Mouse (Mus musculus) hindbrain, embryonic 13.5 days (tissue): ENCODE measurements around the gene Hcfc1. TPM values are rescaled to one million over a fixed set of nuclear protein-coding genes. Genes with fewer than 3 reads are reported as not detected.

Source experiments
- ATAC-seq: fragments of 200-750 bp; cut with Nextera tagmentation; 2 replicates; pipeline ENCODE4 v1.8.0; 2017; ENCODE audit warnings: moderate TSS enrichment; ENCODE audit not compliant: low FRiP score
- H3K27ac ChIP-seq: fragments of 300-500 bp; sonication (generic); 2 replicates; pipeline ENCODE4 v1.5.1; 2015; ENCODE audit warnings: inconsistent platforms, mild to moderate bottlenecking, moderate library complexity
- H3K27me3 ChIP-seq: fragments of 300-500 bp; sonication (generic); 2 replicates; pipeline ENCODE4 v1.6.1; 2015; ENCODE audit warnings: mild to moderate bottlenecking, inconsistent platforms
- H3K36me3 ChIP-seq: fragments of 300-500 bp; sonication (generic); 2 replicates; pipeline ENCODE4 v1.6.1; 2015; ENCODE audit warnings: mild to moderate bottlenecking, inconsistent platforms
- H3K4me1 ChIP-seq: fragments of 300-500 bp; sonication (generic); replicated peaks from 2 replicates; pipeline ENCODE4 v1.6.1; 2015; ENCODE audit warnings: inconsistent platforms
- H3K4me2 ChIP-seq: fragments of 300-500 bp; sonication (generic); 2 replicates; pipeline ENCODE4 v1.6.1; 2015; ENCODE audit warnings: inconsistent platforms, mild to moderate bottlenecking, moderate library complexity
- H3K4me3 ChIP-seq: fragments of 300-500 bp; sonication (generic); 2 replicates; pipeline ENCODE4 v1.5.1; 2015; ENCODE audit warnings: mild to moderate bottlenecking, inconsistent platforms
- H3K9ac ChIP-seq: fragments of 300-500 bp; sonication (generic); 2 replicates; pipeline ENCODE4 v1.6.1; 2015; ENCODE audit warnings: mild to moderate bottlenecking, inconsistent platforms
- H3K9me3 ChIP-seq: fragments of 300-500 bp; sonication (generic); 2 replicates; pipeline ENCODE4 v1.6.1; 2016; ENCODE audit warnings: inconsistent platforms
- WGBS: fragments of 180-500 bp; shearing (Covaris S2); methylation state at CpG from one replicate; pipeline ENCODE4 v1.1.7; 2015; 5-methylcytosine and 5-hydroxymethylcytosine counted together
- polyA plus RNA-seq: library from polyadenylated mRNA; unstranded; fragments of >200 nt; fragmentation: Nextera tagmentation; extraction: Ambion mirVana; gene quantifications from 2 replicates; pipeline ENCODE4 v1.2.1, GENCODE M21; 2015

The Hcfc1 gene
- polyA plus RNA-seq, 1 experiment from 2014 or later = 50.8 TPM

DNA sequence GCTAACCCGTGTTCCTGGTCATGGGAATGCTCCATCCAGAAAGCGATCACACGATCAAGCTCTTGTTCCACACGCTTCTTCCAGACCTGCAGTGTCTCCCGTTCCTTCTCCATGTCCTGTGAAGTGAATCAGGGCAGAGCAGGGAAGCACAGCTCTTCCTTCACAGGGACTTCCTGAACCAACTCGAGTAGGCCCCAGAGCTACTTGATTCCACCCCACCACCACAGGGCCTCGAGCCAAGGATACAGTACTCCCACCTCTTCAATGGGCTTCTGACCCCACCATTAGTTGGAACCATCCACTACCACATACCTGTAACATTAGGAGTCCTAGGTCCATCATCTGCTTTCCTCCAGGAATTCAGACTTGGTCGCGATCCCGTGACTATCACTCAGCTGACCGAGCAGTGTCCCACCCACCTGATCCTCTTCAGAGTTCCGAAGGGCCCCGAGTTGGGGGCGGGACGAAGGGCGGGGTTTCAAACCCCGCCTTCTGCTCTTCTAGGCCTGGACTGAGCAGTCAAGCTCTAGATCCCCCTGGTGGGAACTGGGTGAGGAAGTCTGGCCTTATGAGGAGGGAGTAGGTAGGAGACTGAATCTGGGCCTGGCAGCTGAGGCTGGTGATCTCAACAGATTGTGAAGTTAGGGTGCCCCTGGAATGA, 35.6 kb downstream of the Hcfc1 start, which contains the start of gene Renbp:
Gene Renbp (minus strand): TSS at position 449 of the 661 bp plus-strand sequence.
- H3K27ac ChIP-seq = no peak within 1 kb of the TSS
- ATAC-seq = peak; percentile 39; the same call in 1 of the 2 replicates
- H3K27me3 ChIP-seq = no peaks in the 10 kb centered on the region
- H3K9ac ChIP-seq = no peak within 1 kb of the TSS
- no peaks in the 10 kb centered on the region for H3K9me3 ChIP-seq
- H3K36me3 ChIP-seq = no peaks in the 10 kb centered on the region
- WGBS = 41% methylated on average over 17 of the region's 17 CpGs
- H3K4me1 ChIP-seq = no peaks in the 10 kb centered on the region
- peak within 1 kb of the TSS; percentile 9; the same call in 1 of the 2 replicates for H3K4me3 ChIP-seq
- peak within 1 kb of the TSS; percentile 15; the same call in 1 of the 2 replicates for H3K4me2 ChIP-seq

DNA sequence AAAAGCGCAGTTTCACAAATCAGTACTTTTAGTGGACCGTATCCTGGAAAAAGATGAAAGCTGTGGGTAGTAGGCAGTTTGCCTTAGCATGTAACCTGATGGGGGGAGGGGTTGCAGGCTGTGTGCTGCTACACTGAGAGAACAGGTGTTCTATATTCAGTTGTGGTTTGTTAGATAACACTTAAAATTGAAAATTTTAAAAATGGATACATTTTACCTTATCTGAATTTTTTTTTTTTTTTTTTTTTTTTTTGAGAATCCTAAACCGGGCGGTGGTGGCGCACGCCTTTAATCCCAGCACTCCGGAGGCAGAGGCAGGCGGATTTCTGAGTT, 43.6 kb downstream of the Hcfc1 start:
- peak overlapping the region; percentile 61 for H3K9ac ChIP-seq
- no peaks in the 10 kb centered on the region for H3K9me3 ChIP-seq
- peaks cover 25% of the 10 kb centered on the region for H3K36me3 ChIP-seq
- H3K4me1 ChIP-seq = peaks cover 13% of the 10 kb centered on the region
- no peaks in the 10 kb centered on the region for H3K27me3 ChIP-seq
- WGBS = 68% methylated on average over 8 of the region's 8 CpGs
- H3K4me2 ChIP-seq = peak overlapping the region; percentile 63
- ATAC-seq = no peak
- peak overlapping the region; percentile 54 for H3K4me3 ChIP-seq
- H3K27ac ChIP-seq = peak overlapping the region; percentile 82; the same call in 1 of the 2 replicates

DNA sequence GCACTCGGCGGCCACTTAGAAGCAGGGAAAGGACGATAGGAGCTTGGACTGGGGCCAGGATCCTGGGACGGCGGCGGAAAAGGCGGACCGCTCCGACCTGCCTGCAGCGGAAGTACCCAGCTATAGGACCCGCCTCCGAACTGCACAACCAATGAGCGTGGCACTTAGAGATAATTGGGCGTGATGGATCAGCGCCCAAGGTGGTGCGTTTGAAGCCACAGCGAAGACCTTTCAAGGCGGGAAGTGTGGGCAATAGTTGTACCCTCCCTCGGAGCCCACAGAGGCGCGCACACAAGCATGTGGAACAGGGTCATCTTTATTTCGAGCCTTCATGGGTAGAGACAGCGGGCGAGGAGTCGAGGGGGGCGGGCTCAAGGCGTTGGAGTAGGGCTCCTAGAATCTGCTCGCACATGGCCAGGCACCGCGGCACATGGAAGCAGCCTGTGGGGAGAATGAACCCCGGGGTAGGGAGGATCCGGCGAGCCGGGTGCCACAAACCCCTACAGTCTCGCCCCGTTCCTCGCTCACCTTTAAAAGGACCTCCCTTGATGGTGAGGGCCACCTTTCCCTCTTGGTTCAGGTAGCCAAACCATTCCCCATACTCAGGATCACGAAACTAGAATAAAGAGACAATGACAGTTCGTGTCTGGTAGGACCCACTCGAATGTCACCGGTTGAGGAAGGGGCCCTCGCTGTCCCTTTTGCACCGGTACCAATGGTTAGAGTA, 44.2 kb downstream of the Hcfc1 start, which contains the start of the genes Arhgap4 and Naa10:
Gene Arhgap4 (minus strand): TSS at position 48 of the 727 bp plus-strand sequence.
Gene Naa10 (minus strand): TSS at position 122 of the 727 bp plus-strand sequence.
- peak within 1 kb of the TSS; percentile 73 for H3K4me2 ChIP-seq
- no peaks in the 10 kb centered on the region for H3K27me3 ChIP-seq
- H3K9ac ChIP-seq = peak within 1 kb of the TSS; percentile 79
- WGBS = 18% methylated on average over 43 of the region's 43 CpGs
- H3K4me1 ChIP-seq = peaks cover 13% of the 10 kb centered on the region
- H3K27ac ChIP-seq = peak within 1 kb of the TSS; percentile 82
- H3K4me3 ChIP-seq = peak within 1 kb of the TSS; percentile 54
- peaks cover 30% of the 10 kb centered on the region for H3K36me3 ChIP-seq
- peak; percentile 98 for ATAC-seq
- no peaks in the 10 kb centered on the region for H3K9me3 ChIP-seq

DNA sequence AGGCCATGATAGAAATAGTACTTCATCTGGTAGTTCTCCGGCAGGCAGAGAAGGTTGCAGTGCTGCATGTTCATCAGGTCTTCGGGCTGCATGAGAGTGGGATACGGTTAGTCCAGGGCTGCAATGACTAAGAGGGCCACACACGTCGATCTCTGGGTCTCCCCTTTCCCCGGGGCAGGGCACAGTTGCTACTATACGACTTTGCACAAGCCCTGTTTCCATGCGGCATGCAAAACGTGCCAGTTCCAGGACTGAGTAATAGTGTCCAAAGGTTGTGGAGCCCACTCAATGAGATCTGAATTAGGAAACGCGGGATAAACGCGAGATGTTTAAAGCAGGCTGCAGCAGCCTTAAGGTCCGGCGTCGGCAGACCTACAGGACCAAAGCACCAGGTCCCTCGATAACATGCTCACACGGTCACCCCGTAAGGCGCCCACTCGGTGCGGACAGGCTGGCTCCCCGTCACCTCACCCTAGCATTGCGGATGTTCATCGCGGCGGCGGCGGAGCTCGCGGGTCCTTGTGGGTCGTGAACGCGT, 44.8 kb downstream of the Hcfc1 start:
- 13% methylated on average over 34 of the region's 34 CpGs for WGBS
- Histone ChIP-seq H3K9ac (peak overlapping the region; percentile 79), H3K4me3 (peak overlapping the region; percentile 54), H3K4me1 (peaks cover 13% of the 10 kb centered on the region), H3K9me3 (no peaks in the 10 kb centered on the region), H3K27ac (peak overlapping the region; percentile 78), H3K36me3 (peaks cover 32% of the 10 kb centered on the region), H3K4me2 (peak overlapping the region; percentile 73), H3K27me3 (no peaks in the 10 kb centered on the region)
- peak; percentile 37 for ATAC-seq

DNA sequence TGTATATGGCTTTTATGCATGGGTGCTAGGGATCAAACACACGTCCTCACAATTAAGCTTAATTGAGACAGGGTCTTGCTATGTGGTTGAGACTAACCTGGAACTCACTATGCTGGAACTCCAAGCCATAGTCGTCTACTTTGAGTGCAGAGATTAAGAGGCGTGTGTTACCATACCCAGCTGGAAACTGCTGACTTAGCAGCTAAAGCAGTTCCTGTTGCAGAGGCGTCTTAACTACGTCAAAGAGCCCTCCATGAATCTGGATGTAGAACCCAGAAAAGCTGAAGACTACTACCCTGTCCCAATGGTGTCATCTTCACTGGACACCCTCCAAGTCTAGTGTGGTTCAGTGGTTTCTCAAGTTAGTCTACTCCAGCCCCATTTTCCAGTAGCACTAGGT, 47.5 kb downstream of the Hcfc1 start:
- H3K4me2 ChIP-seq = no peak overlapping the region
- H3K27ac ChIP-seq = no peak overlapping the region
- H3K9ac ChIP-seq = no peak overlapping the region
- H3K27me3 ChIP-seq = no peaks in the 10 kb centered on the region
- WGBS = 90% methylated on average over 5 of the region's 5 CpGs
- no peak for ATAC-seq
- no peaks in the 10 kb centered on the region for H3K9me3 ChIP-seq
- peaks cover 32% of the 10 kb centered on the region for H3K36me3 ChIP-seq
- no peak overlapping the region for H3K4me3 ChIP-seq
- H3K4me1 ChIP-seq = peaks cover 17% of the 10 kb centered on the region

DNA sequence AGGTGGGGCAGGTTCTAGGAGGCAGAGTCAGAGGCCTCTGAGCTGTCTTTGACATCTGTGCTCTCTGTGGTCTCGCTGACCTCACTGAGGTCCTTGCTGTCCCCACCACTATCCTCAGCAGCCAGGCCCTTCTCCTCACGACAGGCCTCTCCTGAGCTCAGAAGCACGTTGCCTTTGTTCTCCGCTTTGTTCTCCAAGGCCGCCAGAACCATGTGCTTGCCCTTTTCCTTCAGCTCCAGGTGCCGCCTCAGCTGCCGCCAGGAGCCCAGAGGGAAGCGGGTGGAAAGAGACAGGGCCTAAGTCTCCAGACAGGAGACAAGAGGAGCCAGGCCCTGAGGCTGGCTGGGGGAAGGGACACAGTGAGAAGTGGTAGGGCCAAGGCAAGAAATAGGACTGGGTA, 49.2 kb downstream of the Hcfc1 start:
- Histone ChIP-seq H3K9ac (no peak overlapping the region), H3K4me1 (peaks cover 17% of the 10 kb centered on the region), H3K36me3 (peaks cover 32% of the 10 kb centered on the region), H3K4me2 (no peak overlapping the region), H3K4me3 (no peak overlapping the region), H3K27ac (no peak overlapping the region), H3K27me3 (no peaks in the 10 kb centered on the region), H3K9me3 (no peaks in the 10 kb centered on the region)
- no peak for ATAC-seq
- WGBS = 86% methylated on average over 8 of the region's 8 CpGs

DNA sequence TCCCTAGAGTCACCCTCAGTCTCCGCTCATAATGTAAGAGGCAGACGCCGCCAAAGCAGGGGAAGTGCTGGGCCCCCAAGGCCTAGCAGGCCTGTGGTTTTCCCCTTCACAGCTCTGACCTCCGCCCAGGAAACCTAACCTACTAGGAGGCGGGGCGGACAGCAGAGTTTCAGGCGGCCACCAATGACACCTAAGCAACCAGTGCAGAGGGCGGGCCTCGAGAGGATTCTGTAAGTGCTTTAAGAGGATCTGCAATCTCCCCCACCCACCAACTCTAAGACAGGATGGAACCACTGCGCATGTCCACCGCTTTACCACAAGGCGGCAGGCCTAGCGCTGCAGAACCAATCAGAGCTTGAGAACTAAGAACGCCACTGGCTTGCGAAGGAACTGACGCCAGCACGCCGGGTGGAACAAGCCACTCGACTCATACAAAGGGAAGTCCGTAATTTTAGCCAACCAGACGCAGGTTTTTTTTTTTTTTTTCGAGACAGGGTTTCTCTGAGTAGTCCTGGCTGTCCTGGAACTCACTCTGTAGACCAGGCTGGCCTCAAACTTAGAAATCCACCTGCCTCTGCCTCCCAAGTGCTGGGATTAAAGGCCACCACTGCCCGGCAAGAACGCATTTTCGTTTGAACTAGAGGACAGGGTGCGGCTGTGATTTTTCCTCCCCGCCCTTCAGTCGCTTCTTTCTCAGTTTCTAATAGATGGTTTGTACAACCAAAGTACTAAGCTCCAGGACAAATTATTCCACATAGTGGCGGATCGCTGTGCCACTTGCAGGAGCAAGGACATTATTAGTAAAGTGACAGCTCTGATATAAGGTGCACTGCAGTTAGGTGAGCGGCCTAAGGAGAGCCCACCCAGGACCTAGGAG, 51.1 kb downstream of the Hcfc1 start:
- peak overlapping the region; percentile 47 for H3K4me2 ChIP-seq
- no peaks in the 10 kb centered on the region for H3K9me3 ChIP-seq
- peak overlapping the region; percentile 35; the same call in 1 of the 2 replicates for H3K9ac ChIP-seq
- H3K4me1 ChIP-seq = peaks cover 10% of the 10 kb centered on the region
- ATAC-seq = peak; percentile 94
- H3K27me3 ChIP-seq = no peaks in the 10 kb centered on the region
- peaks cover 32% of the 10 kb centered on the region for H3K36me3 ChIP-seq
- WGBS = 30% methylated on average over 31 of the region's 31 CpGs
- H3K27ac ChIP-seq = peak overlapping the region; percentile 84
- H3K4me3 ChIP-seq = peak overlapping the region; percentile 25

DNA sequence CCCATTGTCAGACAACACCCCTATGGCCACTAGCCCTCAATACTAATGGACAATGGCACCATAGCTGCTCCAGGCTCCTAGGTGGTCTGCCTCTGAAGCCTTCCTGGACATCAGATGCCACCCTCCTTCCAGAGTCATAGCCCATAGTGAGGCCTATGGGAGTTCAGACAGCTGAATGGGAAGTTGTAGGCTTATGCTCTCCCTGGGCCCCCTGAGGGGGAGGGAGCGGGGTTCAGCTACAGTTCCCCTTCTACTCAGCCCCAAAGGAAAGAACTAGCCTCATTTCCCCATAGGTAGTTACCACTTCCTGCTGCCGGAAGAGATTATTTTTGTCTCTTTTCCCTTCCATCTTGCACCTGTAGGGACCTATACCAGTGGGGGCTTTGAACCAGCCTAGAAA, 54.6 kb downstream of the Hcfc1 start:
- no peaks in the 10 kb centered on the region for H3K36me3 ChIP-seq
- peaks cover 7% of the 10 kb centered on the region for H3K4me1 ChIP-seq
- no peak for ATAC-seq
- H3K4me2 ChIP-seq = no peak overlapping the region
- no peak overlapping the region for H3K27ac ChIP-seq
- no peak overlapping the region for H3K9ac ChIP-seq
- WGBS = 85% methylated on average over 2 of the region's 2 CpGs
- no peak overlapping the region for H3K4me3 ChIP-seq
- no peaks in the 10 kb centered on the region for H3K9me3 ChIP-seq
- H3K27me3 ChIP-seq = no peaks in the 10 kb centered on the region

DNA sequence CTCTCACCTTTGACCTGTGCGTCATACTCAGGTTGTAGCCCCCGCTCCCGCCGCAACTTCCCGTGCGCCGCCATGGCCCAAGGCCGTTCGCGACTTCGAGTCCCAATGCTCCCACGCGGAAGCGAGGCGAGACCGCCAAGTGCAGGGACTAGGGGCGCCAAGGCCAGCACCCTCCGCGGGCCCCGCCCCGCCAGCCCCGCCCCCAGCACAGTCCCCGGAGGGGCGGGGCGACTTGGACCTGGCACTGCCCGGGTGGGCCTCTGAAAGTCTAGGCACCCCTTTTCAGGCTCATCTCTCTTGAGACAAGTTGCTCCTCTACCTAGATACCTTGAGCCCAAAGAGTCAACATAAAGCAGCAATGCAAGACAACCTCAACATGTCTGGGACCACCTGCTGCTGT, 55.0 kb downstream of the Hcfc1 start:
- Histone ChIP-seq H3K36me3 (no peaks in the 10 kb centered on the region), H3K4me3 (no peak overlapping the region), H3K27ac (no peak overlapping the region), H3K9me3 (no peaks in the 10 kb centered on the region), H3K27me3 (no peaks in the 10 kb centered on the region), H3K4me2 (peak overlapping the region; percentile 41), H3K4me1 (peaks cover 7% of the 10 kb centered on the region), H3K9ac (no peak overlapping the region)
- WGBS = 30% methylated on average over 18 of the region's 26 CpGs
- ATAC-seq = no peak

DNA sequence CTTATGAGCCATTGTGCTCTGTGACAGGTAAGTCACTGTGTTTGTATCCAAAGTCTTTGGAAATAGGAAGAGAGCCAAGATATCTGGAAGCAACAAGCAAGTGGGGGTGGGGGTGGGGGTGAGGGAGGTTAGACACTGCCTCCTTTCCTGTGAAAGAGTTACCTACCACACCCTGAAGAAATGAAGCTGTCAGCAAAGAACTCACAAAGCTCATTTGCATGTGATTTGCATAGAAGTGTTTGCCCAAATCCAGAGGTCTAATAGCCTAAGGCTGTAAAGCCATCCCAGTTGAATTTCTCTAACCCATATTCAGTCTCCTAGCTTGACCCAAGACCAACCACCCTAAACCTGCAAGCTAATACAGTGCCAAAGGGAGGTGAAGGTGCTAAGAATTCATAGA, 55.7 kb downstream of the Hcfc1 start:
- ATAC-seq = no peak
- no peaks in the 10 kb centered on the region for H3K9me3 ChIP-seq
- no peak overlapping the region for H3K27ac ChIP-seq
- no peaks in the 10 kb centered on the region for H3K36me3 ChIP-seq
- no peak overlapping the region for H3K4me2 ChIP-seq
- H3K9ac ChIP-seq = no peak overlapping the region
- H3K4me3 ChIP-seq = no peak overlapping the region
- H3K4me1 ChIP-seq = peaks cover 4% of the 10 kb centered on the region
- no peaks in the 10 kb centered on the region for H3K27me3 ChIP-seq

DNA sequence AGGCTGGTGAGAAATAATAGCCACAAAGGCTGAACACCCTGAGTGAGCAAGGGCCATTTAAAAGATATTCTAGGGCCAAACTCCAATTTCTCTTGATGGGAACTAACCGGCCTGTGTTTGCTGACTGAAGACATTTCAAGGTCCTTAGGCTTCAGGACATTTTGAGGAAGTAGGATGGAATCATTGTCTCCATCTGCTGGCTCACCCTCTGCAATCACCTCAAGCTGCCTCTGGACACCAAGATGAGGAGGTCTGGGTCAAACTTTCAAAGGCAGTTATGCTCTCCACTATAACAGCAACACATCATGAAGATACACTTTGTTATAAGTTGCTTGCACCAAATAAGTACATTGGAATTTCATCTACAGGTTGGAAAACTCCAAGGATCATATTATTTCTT, 56.1 kb downstream of the Hcfc1 start:
- no peak for ATAC-seq
- Histone ChIP-seq H3K4me1 (peaks cover 3% of the 10 kb centered on the region), H3K36me3 (no peaks in the 10 kb centered on the region), H3K4me2 (no peak overlapping the region), H3K9me3 (no peaks in the 10 kb centered on the region), H3K4me3 (no peak overlapping the region), H3K9ac (no peak overlapping the region), H3K27ac (no peak overlapping the region), H3K27me3 (no peaks in the 10 kb centered on the region)
- WGBS = 75% methylated on average over 1 of the region's 1 CpGs

DNA sequence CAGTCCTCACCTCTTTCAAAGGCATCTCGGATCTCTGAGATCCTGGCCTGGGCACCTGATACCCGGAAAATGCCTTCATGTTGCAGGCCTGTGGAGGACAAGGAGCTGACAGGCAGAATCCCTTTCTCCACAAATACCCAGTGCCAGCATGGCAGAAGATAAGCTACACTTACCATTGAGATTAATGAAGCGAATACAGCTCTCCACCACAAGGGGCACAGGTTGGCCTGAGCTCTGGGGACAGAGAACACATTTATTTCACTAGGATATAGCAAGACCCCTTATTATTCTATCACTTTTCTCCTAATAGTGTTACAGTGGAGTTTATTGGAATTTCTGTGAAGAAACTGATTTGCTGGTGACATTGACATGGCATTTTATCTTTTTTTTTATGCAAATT, 68.2 kb downstream of the Hcfc1 start:
- H3K4me3 ChIP-seq = no peak overlapping the region
- WGBS = 60% methylated on average over 3 of the region's 3 CpGs
- no peak overlapping the region for H3K9ac ChIP-seq
- no peak overlapping the region for H3K27ac ChIP-seq
- H3K27me3 ChIP-seq = no peaks in the 10 kb centered on the region
- no peaks in the 10 kb centered on the region for H3K4me1 ChIP-seq
- no peaks in the 10 kb centered on the region for H3K36me3 ChIP-seq
- H3K4me2 ChIP-seq = no peak overlapping the region
- no peak for ATAC-seq
- H3K9me3 ChIP-seq = no peaks in the 10 kb centered on the region
